Mouse (Mus musculus) liver, adult 2 months (tissue): ENCODE measurements around the gene Slc32a1. TPM values are rescaled to one million over a fixed set of nuclear protein-coding genes. Genes with fewer than 3 reads are reported as not detected.

Experiments used
- DNase-seq: peaks from one replicate; pipeline ENCODE4 v3.0.0-alpha.2; 2011; ENCODE audit warnings: low read depth, low spot score; ENCODE audit errors: extremely low read depth
- H3K27ac ChIP-seq: fragments of 200-500 bp; replicated peaks from 2 replicates; pipeline ENCODE4 v1.5.1; 2012; ENCODE audit warnings: low read depth, mild to moderate bottlenecking, control low read depth, inconsistent platforms, low read length; ENCODE audit not compliant: insufficient read depth
- H3K27me3 ChIP-seq: fragments of 200-500 bp; 2 replicates; pipeline ENCODE4 v1.6.1; 2012; ENCODE audit warnings: mild to moderate bottlenecking, moderate library complexity, low read length, inconsistent platforms; ENCODE audit not compliant: control insufficient read depth, insufficient read depth
- H3K36me3 ChIP-seq: fragments of 200-500 bp; 2 replicates; pipeline ENCODE4 v1.6.1; 2012; ENCODE audit warnings: low read length, inconsistent platforms; ENCODE audit not compliant: control insufficient read depth, insufficient read depth
- H3K4me1 ChIP-seq: fragments of 200-500 bp; 2 replicates; pipeline ENCODE4 v1.6.1; 2011; ENCODE audit warnings: low read length; ENCODE audit not compliant: control insufficient read depth, insufficient read depth
- H3K4me3 ChIP-seq: fragments of 200-500 bp; 2 replicates; pipeline ENCODE4 v1.5.1; 2011; ENCODE audit warnings: low read depth, mild to moderate bottlenecking, control low read depth, low read length, moderate library complexity; ENCODE audit not compliant: insufficient read depth
- H3K79me2 ChIP-seq: fragments of 200-500 bp; 2 replicates; pipeline ENCODE4 v1.6.1; 2012; ENCODE audit warnings: inconsistent platforms, mild to moderate bottlenecking, low read length, moderate library complexity; ENCODE audit not compliant: control insufficient read depth, insufficient read depth
- H3K9ac ChIP-seq: fragments of 200-500 bp; 2 replicates; pipeline ENCODE4 v1.6.1; 2012; ENCODE audit warnings: low read depth, mild to moderate bottlenecking, control low read depth, inconsistent platforms, low read length
- CTCF ChIP-seq: fragments of 200-500 bp; IDR thresholded peaks from 2 replicates; pipeline ENCODE4 v1.5.1; 2011; ENCODE audit warnings: low read depth, low read length, control low read depth
- POLR2A ChIP-seq: fragments of 200-500 bp; IDR thresholded peaks from 2 replicates; pipeline ENCODE4 v1.6.1; 2011; ENCODE audit warnings: low read length, control low read depth; ENCODE audit not compliant: insufficient read depth; ENCODE audit errors: extremely low read depth
- WGBS: fragments of 180-500 bp; shearing (Covaris S2); methylation state at CpG from one replicate; pipeline ENCODE4 v1.1.7; 2018; 5-methylcytosine and 5-hydroxymethylcytosine counted together
- polyA plus RNA-seq: library from polyadenylated mRNA; depleted of rRNA; stranded (reverse); fragments of >200 nt; gene quantifications from 2 replicates; pipeline ENCODE4 v1.2.3, GENCODE M21; 2012; rRNA removed
- total RNA-seq: library from RNA; depleted of rRNA; stranded (reverse); fragments of >200 nt; gene quantifications from 2 replicates; pipeline ENCODE4 v1.2.3, GENCODE M21; 2014; rRNA removed

Gene Slc32a1
- total and polyA plus RNA-seq, 2 experiments, result not detected

- Histone ChIP-seq H3K27ac (no peak overlapping the region), H3K4me1 (no peaks in the 10 kb centered on the region), H3K9ac (no peak overlapping the region), H3K79me2 (no peaks in the 10 kb centered on the region), H3K36me3 (no peaks in the 10 kb centered on the region), H3K4me3 (no peak overlapping the region), H3K27me3 (no peaks in the 10 kb centered on the region)
- TF ChIP-seq CTCF (no peak), POLR2A (no peak)
- peak; percentile 40 for DNase-seq
- 17% methylated on average over 6 of the region's 6 CpGs for WGBS
Measured at GRCm38 (mm10) chr2:158658822-158659221, 48.3 kb downstream of the Slc32a1 start.

DNA sequence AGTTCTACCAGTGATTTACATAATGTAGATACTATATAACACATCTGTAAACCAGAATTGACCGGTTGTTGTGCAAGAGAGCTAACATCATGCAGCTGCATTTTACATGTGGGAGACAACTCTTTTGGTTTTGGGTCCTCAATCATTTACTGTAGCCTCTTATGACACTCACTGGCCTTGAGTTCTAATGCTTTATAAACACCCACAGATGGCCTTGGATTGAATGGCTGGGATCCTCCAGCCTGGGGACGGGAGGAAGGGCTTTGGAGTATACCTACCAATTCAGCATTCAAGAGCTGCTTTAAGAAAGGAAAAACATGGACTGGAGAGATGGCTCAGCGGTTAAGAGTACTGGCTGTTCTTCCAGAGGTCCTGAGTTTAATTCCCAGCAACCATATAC lies 48.8 kb downstream of the Slc32a1 start:
- H3K79me2 ChIP-seq, result no peaks in the 10 kb centered on the region
- TF ChIP-seq POLR2A (no peak), CTCF (no peak)
- WGBS, result 67% methylated on average over 3 of the region's 3 CpGs
- H3K27ac ChIP-seq, result no peak overlapping the region
- H3K27me3 ChIP-seq, result no peaks in the 10 kb centered on the region
- H3K36me3 ChIP-seq, result no peaks in the 10 kb centered on the region
- no peaks in the 10 kb centered on the region for H3K4me1 ChIP-seq
- DNase-seq, result no peak
- no peak overlapping the region for H3K9ac ChIP-seq
- H3K4me3 ChIP-seq, result no peak overlapping the region

DNA sequence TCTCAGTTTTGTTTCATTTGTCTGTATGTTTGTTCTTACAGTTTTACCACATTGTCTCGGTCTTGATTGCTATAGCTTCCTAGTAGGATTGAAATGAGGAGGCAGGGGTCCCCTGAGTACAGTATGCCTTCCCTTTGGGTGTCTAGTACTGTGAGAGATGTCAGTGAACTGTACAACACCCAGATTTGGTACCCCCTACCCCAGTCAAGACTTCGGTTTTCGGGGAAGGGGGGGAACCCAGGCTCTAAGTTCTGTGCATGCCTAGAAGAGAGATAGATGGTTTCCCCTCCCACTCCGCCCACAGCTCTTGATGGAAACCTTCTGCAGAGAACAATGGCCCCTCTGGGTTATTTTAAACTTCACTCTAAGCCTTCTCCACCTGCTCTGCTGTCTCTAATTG lies 54.5 kb downstream of the Slc32a1 start, which contains the start of gene Ppp1r16b:
Gene Ppp1r16b, plus strand, starts transcription at position 301 of the 400 bp plus-strand sequence.
- Histone ChIP-seq H3K27me3 (peaks cover 18% of the 10 kb centered on the region; the same call in 1 of the 2 replicates), H3K9ac (no peak within 1 kb of the TSS), H3K79me2 (no peaks in the 10 kb centered on the region), H3K36me3 (no peaks in the 10 kb centered on the region), H3K4me1 (0 out of 2 replicates have a peak, but pooled peaks cover 2% of the 10 kb centered on the region), H3K4me3 (no peak within 1 kb of the TSS), H3K27ac (no peak within 1 kb of the TSS)
- DNase-seq, result no peak
- TF ChIP-seq CTCF (no peak), POLR2A (no peak)
- WGBS, result 80% methylated on average over 4 of the region's 4 CpGs

Other genes starting within 250 kb of the Slc32a1 start
- gene Snhg11, start 235.1 kb upstream of the Slc32a1 start, total RNA-seq, result 0.74 and 0.92 TPM in 2 replicates
- gene Snhg11, start 235.1 kb upstream of the Slc32a1 start, polyA plus RNA-seq, result 2.2 and 3.5 TPM in 2 replicates
- gene Ralgapb, start 200.9 kb upstream of the Slc32a1 start, total RNA-seq, result 9.7 and 9.9 TPM in 2 replicates
- 5.6 and 6.1 TPM in 2 replicates for gene Ralgapb, start 200.9 kb upstream of the Slc32a1 start, polyA plus RNA-seq
- 0.47 TPM in 1 of 2 replicates, not detected in the other for gene Adig, start 108.2 kb upstream of the Slc32a1 start, total RNA-seq
- gene Adig, start 108.2 kb upstream of the Slc32a1 start, polyA plus RNA-seq, result not detected in 2 replicates
- not detected in 2 replicates for gene Arhgap40, start 98.0 kb upstream of the Slc32a1 start, total RNA-seq
- gene Arhgap40, start 98.0 kb upstream of the Slc32a1 start, polyA plus RNA-seq, result not detected in 2 replicates
- gene Actr5, start 14.1 kb downstream of the Slc32a1 start, total RNA-seq, result 6.3 and 6.9 TPM in 2 replicates
- gene Actr5, start 14.1 kb downstream of the Slc32a1 start, polyA plus RNA-seq, result 3.4 and 4.6 TPM in 2 replicates
- 2.4 and 3.4 TPM in 2 replicates for gene Ppp1r16b, start 54.6 kb downstream of the Slc32a1 start, total RNA-seq
- gene Ppp1r16b, start 54.6 kb downstream of the Slc32a1 start, polyA plus RNA-seq, result 0.70 and 0.99 TPM in 2 replicates
- 0.09 and 0.74 TPM in 2 replicates for gene Fam83d, start 157.3 kb downstream of the Slc32a1 start, total RNA-seq
- 0.15 and 0.22 TPM in 2 replicates for gene Fam83d, start 157.3 kb downstream of the Slc32a1 start, polyA plus RNA-seq
- 5.9 and 6.5 TPM in 2 replicates for gene Dhx35, start 184.0 kb downstream of the Slc32a1 start, total RNA-seq
- gene Dhx35, start 184.0 kb downstream of the Slc32a1 start, polyA plus RNA-seq, result 5.2 and 8.2 TPM in 2 replicates